Mouse (Mus musculus) spleen, postnatal 36 days (tissue): Measurements from ENCODE around the gene Kdelr1.

Experiments used
- DNase-seq, 2 experiments: peaks; one replicate each; pipeline ENCODE4 v3.0.0; 2022; ENCODE audit warnings: low spot score in 2 of 2, mixed read lengths in 1 of 2

Kdelr1 gene

DNA sequence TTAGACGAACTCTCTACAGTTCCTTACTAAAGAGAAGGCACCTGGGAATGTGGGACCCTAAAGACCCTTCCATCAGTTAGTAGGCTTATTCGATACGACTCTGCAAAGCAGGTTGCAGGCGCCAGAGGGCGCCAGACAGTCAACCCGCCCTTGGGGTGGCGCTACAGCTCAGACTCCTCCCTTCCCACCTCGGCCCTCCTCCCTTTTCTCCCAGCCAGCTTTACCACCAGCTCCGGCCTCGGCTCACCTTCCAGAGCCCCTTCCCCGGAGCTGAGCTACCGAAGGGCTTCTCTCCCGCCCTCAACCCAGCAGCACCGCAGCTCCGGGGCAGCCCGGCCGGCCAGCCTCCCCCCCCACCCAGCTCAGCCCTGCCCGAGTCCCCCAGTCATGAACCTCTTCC, at the start of gene Kdelr1:
TSS of gene Kdelr1 (plus strand) at position 149 of the 400 bp plus-strand sequence.
- peak; percentile 85 to 88 for DNase-seq

- no peak for DNase-seq
Measured at GRCm38 (mm10) chr7:45824598-45824997, 48.0 kb upstream of the Kdelr1 start, which contains the start of gene Kcnj14. TSS of gene Kcnj14 (minus strand) at chr7:45824782.

DNA sequence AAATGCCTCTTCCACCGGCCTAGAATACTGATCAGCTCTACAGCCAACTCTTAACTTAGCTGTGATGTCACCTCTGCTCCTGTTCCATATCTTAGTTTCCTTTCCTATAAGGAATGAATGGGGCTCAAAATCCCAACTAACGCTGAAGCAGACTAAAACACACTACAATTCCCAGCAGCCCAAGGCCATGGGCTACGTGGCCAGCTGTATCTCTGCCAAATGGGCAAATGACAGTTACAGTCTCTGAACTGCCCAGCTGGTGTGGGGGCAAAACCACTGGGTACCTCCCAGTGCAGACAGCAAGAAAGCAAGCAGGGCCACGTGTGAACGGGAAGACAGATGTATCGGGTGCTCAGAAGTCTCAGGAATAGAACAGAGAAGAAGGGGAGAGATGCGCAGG, 45.9 kb upstream of the Kdelr1 start:
- no peak for DNase-seq

DNA sequence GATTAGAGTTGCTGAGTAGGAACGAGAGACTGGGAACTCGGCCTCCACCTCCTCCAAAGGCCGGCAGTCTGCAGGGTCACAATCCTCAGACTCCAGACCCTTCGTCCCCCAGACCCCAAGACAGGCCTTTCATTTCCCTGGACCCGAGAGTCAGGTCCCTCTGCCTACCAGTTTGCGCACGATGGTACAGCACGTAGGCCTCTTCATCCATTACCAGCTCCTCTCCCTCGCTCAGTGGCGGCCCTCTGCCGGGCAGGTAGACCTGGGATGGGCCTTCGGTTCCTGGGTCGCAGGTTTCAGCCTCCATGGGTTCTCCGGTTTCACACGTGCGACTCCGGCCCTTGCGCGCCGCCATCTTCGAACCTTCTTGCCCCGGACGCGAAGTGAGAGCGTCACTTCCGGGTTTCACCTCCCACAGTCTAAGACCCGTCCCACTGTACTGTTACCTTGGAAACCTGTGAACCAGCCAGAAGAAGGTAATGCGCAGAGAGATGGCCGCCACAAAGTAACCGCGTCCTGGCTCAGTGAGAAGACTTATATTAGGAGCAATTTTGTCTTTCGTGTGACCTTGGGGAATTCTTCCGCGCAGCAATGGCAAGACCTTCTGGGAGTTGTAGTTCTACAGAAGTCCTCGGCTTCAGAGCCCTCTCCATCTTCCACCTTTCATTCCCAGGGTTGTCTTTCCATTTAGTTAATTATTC, 42.0 kb upstream of the Kdelr1 start, which contains the start of gene Grwd1:
TSS of gene Grwd1 (minus strand) at position 518 of the 701 bp plus-strand sequence.
- peak; percentile 84 to 87 for DNase-seq

- no peak for DNase-seq
Measured at GRCm38 (mm10) chr7:45831128-45831525, 41.4 kb upstream of the Kdelr1 start.

GRCm38 (mm10) chr7:45832428-45832827, 40.1 kb upstream of the Kdelr1 start:
- DNase-seq, result no peak

- DNase-seq, result no peak
Measured at GRCm38 (mm10) chr7:45833148-45833790, 39.3 kb upstream of the Kdelr1 start.

DNA sequence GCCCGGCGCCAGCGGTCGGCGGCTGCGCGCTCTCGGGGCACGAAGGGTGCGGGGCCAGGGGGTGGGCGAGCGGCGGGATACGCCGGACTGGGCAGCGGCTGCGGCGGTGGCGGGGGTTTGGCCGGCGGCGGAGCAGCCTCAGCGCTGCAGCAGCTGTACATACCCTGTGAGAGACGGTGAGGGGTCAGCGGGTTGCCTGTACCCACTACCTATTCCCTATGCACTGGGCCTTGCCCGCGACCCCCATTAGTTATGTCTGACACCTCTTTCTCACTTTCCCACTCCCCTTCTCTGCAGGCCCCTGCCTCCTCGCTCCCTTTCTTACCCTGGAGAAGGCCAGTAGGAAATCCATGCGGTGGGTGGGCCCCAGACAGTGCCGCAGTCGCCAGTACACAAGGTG, 38.6 kb upstream of the Kdelr1 start:
- DNase-seq, result no peak

DNA sequence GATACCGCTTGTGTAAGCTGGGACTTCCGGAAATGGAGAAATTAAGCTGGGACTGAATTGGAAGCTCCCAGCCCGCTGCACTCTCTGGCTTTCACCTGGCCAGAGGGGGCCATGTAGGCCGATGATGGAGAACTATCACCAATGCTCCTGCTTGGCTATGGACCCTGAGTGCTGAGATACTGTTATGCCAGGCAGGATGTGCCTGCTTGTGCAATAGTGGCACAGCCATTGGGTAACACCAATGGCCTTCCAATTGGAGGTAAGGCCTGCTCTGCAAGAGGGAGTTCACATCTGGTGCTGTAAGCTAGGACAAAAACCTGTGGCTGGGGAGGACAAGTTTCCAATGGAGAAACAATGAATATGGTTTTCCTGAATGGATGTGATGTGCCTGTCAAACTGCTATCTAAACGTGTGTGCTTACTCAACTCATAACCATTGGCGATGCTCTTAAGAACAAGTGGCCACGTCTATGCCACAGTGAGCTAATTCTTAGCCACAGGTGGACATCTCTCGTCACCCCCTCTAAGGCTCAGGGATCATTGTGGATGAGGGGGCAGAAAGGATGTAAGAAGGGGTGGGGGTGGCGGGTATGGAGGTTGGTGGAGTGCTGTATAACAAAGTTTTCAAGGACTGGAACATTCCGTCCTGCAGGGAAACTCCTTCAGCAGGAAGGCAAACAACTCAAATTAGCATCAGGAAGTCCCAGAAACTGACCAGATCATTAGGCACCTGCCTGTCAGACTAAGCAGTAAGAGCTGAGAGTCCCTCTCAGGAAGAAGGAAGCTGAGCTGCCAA, 29.4 kb upstream of the Kdelr1 start:
- DNase-seq, result no peak

- DNase-seq, result no peak
Measured at GRCm38 (mm10) chr7:45848447-45849027, 24.0 kb upstream of the Kdelr1 start.

DNA sequence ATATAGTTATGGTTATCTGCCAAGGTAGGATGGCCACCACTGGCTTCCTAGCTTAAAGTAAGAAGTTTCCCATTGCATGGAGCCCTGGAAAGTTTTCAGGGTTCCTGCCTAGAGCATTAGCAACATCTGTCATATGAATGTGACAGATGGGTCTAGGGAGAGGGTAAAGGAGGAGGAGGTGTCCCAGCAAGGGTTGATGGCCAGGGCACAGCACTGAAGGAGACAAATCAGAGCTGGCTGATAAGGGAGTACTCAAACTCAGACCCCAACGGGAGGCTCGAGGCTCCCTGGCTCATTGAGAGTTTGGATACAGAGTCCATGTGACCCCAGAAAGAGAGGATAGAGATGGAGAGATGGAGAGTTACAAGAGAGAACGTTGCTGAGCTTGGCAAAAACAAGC, 21.9 kb upstream of the Kdelr1 start:
- no peak for DNase-seq

GRCm38 (mm10) chr7:45853089-45853488, 19.5 kb upstream of the Kdelr1 start:
- no peak for DNase-seq

DNA sequence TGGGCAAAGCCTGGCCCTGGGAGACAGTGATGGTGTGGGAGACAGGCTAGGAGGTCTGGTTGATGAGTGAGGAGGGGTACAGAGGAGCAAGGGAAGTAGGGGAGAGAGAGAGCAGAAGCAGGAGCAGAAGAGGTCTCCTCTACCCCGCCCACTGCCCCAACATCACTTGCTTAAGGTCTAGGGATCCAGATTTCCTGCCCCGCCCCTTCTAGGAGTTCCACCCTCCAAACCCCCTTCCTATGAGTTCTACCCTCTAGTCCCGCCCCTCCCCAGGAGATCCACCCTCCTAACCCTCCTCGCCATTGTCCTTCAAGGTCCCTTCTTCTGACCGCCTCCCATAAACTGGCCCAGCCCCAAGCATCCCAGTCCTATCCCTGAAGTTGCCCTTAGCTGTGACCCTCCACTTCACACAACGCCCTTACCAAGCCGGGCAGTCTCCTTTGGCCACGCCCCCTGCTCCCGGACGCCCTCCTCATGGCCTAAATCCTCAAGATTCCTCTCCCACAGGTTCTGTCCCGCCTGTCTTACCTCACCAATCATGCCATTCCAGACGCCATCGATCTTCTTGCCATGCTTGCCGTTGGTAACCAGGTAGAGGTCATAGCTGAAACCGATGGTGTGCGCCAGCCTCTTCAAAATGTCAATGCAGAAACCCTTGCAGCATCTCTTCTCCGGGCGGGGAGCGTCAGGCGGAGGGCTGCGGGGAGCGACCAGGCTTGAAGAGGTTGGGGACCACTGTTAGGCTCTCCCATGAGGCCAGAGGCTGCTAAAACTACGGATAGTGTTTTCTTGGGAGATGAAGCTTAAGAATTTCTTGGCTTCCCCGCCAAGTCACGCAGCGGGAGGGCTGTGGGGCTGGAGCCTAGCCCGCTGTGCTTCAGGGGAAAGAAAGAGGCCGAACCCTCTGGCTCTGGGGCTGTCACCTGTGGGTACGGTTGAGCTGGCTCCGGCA, 15.3 kb upstream of the Kdelr1 start:
- DNase-seq, result no peak

- DNase-seq, result no peak
Measured at GRCm38 (mm10) chr7:45859008-45859407, 13.6 kb upstream of the Kdelr1 start.

- DNase-seq, result no peak
Measured at GRCm38 (mm10) chr7:45862804-45863203, 9.8 kb upstream of the Kdelr1 start.

DNA sequence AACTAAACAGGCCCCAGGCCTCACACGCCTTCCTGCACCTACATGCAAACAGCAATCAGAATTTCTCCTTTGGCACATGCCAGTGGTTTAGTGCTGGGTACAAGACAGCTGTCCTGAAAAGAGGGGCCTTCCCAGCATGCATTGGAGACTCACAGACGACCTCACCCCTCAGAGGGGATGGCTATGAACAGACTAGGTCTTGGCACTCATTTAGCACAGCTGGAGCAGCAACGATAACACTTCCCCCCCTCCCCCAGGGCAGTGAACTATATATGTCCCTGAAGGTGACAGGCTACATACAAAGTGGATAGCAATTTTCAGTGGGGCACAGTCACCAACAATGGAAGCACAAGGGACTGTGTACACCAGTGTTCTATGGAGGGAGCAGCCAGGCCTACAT, 8.1 kb upstream of the Kdelr1 start:
- no peak for DNase-seq

GRCm38 (mm10) chr7:45865925-45866910, 6.4 kb upstream of the Kdelr1 start:
- DNase-seq, result peak; percentile 91 to 92

- no peak for DNase-seq
Measured at GRCm38 (mm10) chr7:45867871-45868270, 4.7 kb upstream of the Kdelr1 start.

GRCm38 (mm10) chr7:45869107-45869670, 3.4 kb upstream of the Kdelr1 start:
- DNase-seq, result no peak
